Mouse (Mus musculus): ENCODE data around the gene Lpo.
"Not testable (repeated sequence)": the region's sequence is repeated elsewhere in the genome, so short reads cannot be mapped to it uniquely, and the experiment has no call there.

Lpo gene

DNA sequence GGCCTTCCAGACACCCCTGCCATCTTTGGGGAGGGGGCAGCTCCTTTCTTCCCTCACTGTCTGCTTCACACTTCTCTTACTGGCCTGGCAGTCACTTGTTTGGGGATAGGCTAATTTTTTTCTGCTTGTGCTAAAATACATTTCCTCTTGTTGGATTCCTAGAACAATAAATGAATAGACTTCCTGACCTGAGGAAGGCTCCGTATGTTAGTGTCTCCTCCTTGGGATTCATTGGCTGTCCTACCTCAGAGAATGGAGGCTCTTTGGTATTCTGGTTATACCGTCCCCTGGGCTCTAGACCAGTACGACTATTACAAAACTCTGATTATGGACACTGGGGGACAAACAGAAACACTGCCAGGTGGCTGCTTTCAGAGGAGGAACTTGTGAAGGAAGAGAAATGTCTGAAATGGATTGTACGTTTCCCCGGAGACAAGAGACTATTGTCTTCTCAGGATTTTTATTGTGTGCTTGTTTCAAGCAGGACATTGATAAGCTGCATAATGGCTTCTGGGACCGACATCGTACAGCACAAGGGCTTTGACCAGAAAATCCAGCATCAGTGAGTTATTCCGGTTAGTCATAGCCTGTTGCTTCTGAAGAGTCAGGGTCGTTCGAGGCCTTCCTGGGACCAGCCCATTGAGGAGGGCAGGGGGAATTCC is at the start of gene Lpo:
Lpo (minus strand) TSS at position 51 of the 662 bp plus-strand sequence.
- no peak for DNase-seq (ENCODE audit: low spot score)

DNA sequence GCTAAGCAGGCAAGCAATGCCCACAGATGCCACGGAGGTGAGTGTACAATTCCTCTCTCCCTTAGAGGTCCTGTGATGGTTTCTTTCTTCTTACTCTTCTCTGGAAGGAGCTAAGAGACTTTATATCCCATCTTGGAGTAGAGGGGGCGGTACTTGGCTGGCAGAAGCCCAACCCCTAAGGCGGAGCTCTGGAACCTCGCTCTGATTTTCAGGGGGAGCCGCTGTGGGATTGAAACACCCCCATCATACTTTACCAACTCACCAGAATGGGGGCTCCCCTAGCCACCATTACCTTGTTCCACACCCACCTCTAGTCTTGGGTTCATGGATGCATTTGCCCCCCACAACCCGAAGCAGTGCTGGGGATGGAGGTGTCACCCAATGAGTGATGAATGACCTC is 47.3 kb upstream of the Lpo start, which contains the start of gene Epx:
Epx (minus strand) TSS at position 101 of the 400 bp plus-strand sequence.
- DNase-seq (ENCODE audit: low spot score): no peak

DNA sequence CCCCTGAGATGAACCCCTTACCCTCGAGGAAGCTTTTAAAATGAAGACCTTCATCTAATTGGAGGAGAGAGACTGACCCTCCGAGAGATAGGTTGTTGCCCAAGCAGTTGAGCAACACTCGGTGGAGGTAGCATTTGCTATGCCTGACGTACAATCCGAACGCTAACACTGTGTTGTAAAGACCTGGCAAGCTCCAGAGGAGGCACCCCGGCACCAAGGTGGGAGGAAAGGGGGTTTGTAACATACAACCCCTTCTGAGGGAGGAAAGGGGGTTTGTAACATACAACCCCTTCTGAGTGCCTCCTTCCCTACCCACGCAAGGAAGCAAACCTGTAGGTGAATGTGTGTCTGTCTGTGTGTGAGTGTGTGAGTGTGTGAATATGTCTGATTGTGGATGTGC is 43.7 kb upstream of the Lpo start:
- DNase-seq (ENCODE audit: low spot score): no peak

DNA sequence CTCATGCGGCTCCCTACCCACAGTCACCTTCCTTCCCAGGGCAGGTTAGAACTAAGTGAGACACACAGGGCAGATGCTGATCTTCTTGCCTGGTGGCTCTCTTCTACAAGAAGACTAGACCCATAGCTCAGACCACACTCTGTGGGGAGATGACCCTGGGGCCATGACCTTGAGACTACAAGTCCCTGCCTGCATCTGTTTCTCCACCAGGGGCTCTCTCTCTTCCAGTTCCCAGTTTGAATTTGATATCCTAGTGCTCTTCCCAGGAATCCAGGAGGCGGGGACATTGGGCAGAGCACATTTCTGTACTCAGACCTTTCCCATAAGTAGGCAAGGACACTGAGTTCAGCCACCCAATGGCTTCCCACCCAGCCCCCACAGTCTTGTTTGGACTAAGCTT is 42.0 kb upstream of the Lpo start:
- DNase-seq (ENCODE audit: low spot score): no peak

DNA sequence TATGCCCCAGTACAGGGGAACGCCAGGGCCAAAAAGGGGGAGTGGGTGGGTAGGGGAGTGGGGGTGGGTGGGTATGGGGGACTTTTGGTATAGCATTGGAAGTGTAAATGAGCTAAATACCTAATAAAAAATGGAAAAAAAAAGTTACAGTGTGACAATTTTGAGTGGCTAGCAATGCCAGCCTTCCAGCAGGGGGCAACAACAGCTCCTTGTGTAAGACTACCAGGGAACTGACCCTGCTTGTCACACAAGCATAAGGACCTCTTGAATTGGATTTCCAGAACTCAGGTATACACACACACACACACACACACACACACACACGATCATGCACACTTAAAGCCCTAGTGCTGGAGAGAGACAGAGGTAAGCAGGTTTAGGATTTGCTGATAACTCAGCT is 38.8 kb upstream of the Lpo start:
- not testable (repeated sequence) for DNase-seq (ENCODE audit: low spot score)

DNA sequence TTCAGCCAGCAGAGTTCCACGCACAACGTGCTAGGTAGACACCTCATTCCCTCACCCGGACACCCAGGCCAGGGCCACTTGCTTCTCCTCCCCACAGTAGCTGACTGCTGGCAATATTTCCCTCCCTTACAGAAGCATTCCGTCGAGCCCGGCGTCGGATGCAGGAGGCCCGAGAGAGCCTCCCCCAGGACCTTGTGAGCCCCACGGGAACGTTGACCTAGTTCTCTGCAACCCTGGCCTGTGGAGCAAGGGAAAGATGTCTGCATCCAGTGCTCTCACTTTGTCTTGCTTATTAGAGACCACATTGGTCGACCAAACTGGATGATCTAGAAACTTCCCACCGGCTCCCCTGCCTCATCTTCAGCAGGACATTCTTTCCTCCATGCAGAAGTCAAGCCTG is 34.7 kb upstream of the Lpo start:
- DNase-seq (ENCODE audit: low spot score): no peak

DNA sequence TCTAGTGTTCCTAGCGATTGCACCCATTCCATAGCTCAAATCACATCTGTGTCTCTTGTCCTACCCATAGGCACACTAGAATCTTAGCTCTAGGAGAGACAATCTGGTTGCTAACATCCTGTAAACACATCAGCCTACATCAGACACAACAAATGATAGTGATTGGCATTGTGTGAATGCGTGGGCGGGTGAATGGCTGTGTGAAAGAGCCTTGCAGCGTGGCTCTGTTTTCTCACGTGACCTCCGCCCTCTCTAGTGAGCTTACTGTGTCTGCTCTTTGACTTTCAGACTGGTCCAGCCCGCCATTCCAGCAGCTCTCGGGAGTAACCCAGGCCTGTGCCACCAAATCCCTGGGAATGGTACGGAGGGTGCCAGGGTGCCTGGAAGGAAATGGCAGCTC is 32.3 kb upstream of the Lpo start:
- DNase-seq (ENCODE audit: low spot score): no peak

DNA sequence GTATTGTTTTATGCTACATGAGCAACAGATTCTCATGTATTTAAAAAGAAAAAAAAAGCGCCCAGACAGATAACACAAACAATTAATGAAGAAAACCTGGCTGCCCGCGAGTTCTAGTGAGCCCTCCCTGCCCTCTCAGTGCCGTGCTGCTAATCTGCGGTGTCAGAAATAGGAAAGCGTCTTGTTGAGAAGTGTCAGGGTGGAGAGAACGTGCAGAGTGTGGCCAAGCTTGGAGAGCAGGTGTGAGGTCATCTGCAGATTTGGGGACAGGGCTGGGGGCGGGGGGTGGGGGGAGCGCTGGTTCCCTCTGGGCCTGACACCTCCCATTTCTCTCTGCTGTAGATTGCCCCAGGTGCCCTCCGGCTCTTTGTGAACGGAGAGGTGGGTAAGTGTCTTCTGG is 31.2 kb upstream of the Lpo start:
- DNase-seq (ENCODE audit: low spot score): no peak

DNA sequence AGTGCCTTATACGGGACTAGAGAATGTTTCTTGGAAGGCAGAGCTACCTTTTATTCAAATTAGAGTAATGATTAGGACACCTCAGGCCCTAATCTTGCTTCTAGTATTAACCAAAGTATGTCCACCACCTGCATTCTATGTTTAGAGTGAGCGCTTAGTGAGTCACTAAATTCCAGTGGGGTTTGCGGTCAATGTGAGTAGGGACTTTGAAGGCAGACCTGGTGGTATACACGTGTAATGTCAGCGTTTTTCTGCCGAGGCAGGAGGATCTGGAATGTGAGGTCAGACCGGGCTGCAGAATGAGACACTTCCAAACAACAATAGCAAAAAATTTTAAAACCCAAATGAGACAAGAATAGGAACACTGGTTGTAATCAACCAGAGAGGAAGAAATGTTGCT is 26.5 kb upstream of the Lpo start:
- no peak for DNase-seq (ENCODE audit: low spot score)

DNA sequence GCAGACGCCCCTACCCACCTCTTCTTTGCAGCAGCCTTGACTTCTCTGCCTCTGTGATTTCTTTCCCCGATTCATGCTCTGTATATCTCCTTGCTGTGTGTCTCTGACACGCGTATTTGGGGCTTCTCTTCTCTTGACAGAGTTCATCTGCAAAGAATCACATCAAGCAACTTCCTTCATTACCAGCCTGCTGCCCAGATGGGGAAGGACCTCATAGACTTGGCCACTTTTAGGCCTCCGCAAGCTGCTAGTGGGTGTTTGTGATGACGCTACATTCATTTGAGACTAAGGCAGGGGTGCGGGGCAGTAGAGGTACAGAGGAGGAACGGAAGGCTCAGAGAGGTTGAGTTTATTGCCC is 25.5 kb upstream of the Lpo start:
- DNase-seq (ENCODE audit: low spot score): peak; percentile 12

DNA sequence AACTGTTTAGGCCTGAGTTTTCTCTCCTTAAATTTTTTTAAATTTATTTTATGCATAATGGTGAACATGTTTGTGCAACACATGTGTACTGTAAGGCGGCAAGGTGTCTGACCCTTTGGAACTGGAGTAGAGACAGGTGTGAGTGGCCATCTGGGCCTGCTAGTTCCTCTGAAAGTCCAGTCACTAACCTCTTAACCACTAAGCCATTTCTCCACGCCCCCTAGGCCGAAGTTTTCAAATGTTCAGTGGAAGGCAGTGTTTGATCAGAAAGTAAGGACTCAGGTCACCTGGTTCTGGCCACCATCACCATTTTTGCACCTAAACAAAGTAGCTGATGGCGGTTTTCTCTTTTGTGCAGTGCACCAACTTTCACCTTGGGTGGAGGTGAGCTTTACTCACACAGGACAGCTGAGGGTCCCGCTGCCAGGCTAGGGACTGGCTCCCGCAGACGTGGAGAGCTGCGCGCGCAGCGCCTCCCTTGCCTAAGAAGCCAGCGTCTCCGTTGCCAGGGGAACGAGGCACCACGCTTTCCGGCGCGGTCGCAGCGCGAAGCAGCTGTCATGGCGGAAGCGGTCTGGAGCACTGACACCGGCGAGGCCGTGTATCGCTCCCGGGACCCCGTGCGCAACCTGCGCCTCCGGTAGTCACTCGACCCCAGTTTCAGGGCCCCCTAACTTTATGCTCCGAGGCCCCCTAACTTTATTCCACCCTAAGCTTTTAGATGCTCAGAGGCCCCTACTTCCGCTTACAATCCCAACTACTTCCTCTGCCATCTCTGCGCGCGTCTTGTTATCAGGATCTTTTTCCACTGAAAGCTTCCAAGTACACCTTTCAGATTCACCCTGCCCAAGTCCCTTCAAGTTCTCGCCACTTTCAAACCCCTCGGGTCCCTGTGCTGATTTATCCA is 24.9 kb upstream of the Lpo start, which contains the start of gene Mks1:
Mks1 (plus strand) TSS at position 526 of the 907 bp plus-strand sequence.
- peak; percentile 83 for DNase-seq (ENCODE audit: low spot score)

DNA sequence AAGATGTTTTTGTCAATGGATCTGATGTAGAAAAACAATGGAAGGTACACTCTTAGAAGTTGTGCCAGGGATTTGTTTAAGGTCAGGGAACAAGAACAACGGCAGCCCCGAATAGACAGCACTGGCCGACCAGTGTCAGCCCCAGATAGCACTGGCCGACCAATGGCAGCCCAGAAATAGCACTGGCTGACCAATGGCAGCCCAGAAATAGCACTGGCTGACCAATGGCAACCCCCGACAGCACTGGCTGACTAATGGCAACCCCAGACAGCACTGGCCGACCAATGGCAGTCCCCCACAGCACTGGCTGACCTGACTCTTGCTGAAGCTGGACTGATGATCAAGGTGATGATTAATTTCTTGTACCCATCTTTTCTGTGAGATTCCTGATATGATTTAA is 19.8 kb upstream of the Lpo start:
- no peak for DNase-seq (ENCODE audit: low spot score)

DNA sequence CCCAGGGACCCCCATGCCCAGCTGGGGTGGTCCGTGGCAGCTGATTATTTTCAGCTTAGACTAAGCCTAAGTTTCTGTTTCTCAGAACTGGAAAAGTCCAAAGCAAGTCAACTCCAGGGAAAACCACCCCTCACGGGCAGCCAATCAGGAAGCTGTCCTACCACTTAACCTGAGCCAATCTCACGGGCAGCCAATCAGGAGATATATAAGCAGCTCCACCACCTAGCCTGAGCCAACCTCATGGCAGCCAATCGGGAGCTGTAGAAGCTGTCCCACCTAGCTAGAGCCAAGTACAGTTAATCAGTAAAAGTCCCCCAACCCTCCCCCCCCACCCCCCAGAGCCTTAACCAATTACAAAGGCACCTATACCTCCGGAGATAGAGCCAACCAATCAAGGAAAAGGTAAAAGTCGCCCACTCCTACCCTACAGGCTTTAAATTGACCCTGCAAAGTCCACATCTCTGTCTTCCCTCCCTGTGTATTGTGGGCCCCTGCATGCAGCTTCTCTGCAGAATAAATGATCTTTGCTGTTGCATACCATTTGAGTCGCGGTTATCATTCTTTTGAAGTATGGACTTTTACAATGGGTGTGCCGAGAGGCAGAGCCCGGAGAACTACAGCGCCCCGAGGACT is 19.0 kb upstream of the Lpo start:
- DNase-seq (ENCODE audit: low spot score): no peak

DNA sequence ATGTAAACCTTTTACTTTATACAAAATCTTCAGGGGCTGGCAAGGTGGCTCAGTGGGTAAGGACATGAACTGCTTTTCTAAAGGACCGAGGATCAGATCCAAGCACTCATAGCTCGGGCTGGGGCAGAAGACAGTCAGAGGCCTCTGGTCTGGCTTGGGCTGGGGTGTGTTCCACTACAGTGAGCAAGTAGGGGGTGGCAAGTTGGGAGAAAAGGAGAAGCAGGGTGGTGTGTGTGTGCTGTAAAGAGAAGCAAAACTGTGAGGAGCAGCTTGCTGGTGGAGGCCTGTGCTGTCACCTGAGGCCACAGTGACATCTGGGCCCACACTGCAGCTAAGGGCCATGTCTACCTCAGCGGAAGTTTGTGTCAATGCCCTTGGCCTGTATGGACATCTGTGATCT is 13.3 kb upstream of the Lpo start:
- no peak for DNase-seq (ENCODE audit: low spot score)

DNA sequence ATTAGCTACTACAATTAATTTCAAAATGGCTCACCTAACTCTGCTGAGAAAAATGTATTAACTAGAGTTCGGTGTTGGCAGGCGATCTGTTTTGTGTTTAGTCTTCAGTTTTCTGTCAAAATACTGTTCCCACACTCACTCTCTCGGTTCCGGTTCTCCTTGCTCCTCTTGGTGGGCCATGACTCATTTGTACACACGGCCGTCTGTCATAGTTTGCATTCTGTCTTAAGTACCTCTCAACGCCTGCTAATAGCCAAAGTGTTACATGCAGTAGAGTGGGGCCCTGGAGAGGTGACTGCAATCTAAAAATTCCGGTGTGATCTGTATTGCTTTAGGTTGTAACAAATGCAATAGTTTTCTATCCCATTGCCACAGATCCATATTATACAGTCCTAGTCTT is 12.6 kb upstream of the Lpo start:
- no peak for DNase-seq (ENCODE audit: low spot score)

DNA sequence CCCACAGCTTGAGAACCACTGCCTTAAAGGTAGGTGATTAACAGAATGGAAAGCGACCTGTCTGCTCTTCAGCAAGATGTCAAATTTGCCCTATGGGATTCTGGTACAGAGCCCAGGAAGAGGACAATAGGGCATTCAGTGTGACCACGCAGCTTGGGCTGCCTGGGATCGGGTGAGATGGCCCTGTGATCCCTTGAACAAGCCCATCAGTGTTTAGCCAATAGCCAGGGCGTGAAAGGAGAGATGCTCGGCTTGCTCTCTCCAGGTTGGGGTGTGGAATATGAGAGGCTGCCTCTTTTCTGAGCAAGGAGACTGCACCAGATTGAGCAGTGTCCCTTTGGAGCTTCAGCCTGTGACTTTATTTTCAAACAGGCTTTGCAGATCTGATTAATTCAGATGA is 6.6 kb downstream of the Lpo start:
- peak; percentile 24 for DNase-seq (ENCODE audit: low spot score)

DNA sequence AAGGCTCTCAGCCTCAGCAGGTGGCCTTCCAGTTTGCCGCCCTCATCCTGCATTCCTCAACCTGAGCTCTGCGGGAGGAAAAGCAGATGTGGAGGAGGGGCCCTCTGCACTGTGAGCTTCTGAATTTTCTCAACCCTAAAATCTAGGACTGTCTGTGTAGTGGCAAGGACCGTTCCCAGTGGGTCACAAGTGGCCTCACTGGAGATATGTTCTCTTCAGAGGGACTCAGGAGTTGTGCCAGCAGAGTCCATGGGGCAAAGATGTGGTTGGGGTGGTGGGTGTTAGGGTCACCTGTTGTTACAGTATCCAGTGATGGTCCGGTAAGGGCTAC is 10.7 kb downstream of the Lpo start:
- DNase-seq (ENCODE audit: low spot score): no peak

DNA sequence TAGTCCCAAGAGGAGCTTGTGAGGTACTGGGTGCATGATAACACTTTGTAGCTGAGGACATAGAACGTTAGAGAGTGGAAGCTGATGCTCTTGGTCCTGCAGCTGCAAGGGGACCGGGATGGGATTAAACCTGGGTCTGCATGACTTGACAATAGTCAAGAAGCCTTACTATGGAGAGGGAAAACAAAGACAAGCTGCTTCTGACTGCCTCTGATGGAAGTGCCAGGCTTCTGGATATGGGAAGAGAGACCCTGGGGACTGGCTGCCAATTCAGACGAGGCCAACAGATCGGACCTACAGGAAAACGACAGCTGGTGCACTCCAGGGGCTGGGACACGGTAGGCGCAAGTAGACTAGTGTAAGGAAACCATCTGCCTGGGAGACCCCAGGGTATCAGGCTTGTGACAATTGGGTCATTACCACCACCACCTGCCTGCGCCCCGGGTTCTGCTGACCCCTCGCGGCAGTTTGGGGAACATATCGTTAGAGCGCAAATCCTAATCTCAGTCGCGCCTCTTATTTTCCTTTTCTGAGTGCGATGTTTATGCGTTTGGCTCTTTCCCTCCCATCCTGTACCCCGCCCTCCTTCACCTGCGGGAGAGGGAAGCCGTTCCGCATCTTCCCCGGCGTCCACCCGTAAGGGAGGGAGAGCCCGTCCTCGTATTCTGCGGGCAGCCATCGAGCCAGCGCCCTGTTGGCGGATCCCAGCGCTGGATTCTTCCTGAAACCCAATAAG is 11.2 kb downstream of the Lpo start:
- no peak for DNase-seq (ENCODE audit: low spot score)

DNA sequence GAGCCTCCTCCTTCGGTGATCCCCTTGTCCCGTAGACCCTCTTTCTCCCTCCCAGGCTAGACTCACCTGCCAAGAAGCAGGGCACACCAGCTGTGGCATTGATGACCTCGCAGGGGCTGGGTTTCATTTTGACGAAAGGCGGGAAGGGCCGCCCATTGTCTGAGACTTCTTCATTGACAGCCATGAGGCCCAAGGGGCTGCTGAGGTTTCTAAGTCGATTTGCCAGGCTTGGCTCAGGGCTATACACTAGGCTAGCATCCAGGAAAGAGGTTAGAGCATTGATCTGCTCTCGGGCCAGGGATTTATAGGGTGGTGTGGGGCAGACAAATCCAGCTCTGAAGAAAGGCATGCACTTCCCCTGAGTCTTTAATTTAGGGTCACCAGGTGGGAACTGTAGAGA is 13.3 kb downstream of the Lpo start:
- DNase-seq (ENCODE audit: low spot score): no peak

DNA sequence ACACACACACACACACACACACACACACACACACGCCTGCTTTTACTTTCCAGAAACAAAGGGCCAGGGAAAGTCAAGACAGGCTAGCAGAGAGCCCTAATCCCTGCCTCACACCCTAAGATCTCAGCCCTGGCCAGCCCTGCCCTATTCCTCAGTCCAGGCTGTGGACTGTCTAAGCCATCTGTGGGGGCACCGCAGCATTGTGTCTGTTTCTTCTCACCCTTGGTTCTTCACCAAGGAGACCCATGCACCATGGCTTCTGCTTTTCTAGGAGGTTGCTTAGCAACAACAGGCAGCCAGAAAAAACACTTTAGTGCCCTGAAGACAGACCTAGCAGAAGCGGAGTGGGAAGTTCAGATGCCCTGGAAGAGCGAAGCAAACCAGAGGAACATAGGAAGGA is 16.7 kb downstream of the Lpo start:
- DNase-seq (ENCODE audit: low spot score): no peak

DNA sequence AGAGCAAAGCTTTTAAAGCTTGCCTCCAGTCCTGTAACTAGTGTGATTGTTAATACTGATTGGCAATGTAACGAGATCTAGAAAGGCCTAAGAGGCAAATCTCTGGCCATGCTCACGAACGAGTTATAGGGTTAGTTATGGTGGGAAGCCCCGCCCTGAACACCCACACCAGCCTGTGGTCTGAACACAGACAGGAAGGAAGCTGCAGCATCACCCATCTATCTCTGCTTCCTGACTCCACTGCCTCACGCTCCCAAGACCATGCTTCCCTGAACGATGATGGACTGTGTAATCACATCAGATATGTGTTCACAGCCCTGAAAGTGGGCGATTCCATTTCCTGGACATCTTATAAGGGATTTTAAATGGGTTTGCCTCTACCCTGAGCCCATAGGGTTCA is 19.9 kb downstream of the Lpo start:
- no peak for DNase-seq (ENCODE audit: low spot score)

DNA sequence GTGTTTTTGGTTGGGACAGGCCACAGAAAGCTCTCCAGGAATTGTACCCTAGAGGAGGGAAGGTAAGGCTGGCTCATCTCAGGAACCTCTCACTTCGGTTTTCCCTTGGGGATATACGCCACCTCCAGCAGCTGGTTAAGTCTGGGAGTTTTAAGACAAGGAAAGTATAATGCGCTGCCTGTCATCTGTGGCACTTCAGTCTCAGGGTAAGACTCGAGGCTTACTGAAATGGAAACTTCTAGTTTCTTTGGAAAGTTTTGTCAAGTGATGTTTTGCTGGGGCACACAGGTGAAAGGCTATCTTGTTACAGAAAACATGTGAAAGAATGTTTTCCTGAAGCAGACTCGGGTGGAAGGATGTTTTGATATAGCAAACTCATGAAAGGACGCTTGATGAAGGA is 20.7 kb downstream of the Lpo start:
- DNase-seq (ENCODE audit: low spot score): no peak

DNA sequence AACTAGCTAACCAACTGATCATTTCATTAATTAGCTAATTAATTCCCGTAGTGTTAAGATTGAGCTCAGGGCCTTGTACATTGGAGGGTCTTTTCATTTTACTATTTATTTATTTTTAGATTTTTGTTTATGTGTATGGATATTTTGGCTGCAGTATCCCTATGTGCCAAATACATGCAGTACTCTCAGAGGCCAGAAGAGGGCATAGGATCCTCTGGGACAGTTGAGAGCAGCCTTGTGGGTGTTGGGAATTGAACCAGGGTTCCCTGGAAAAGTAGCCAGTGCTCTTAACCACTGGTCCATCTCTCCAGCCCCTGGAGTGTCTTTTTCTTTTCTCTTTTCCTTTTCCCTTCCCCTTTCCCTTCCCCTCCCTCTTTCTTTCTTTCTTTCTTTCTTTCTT is 22.6 kb downstream of the Lpo start:
- DNase-seq (ENCODE audit: low spot score): no peak

All from left cerebral cortex, adult 11 months (tissue).